Mouse (Mus musculus) bone marrow, adult 2 months (tissue): Measurements from ENCODE around the gene Dcdc2c.

Source experiments
- CTCF ChIP-seq: fragments of 200-500 bp; IDR thresholded peaks from 2 replicates; pipeline ENCODE4 v1.5.1; 2011; ENCODE audit warnings: low read length, control low read depth; ENCODE audit not compliant: control insufficient read depth, insufficient read depth
- POLR2A ChIP-seq: fragments of 200-500 bp; IDR thresholded peaks from 2 replicates; pipeline ENCODE4 v1.6.1; 2011; ENCODE audit warnings: low read depth, mild to moderate bottlenecking, control low read depth, low read length, borderline replicate concordance; ENCODE audit not compliant: control insufficient read depth

DNA sequence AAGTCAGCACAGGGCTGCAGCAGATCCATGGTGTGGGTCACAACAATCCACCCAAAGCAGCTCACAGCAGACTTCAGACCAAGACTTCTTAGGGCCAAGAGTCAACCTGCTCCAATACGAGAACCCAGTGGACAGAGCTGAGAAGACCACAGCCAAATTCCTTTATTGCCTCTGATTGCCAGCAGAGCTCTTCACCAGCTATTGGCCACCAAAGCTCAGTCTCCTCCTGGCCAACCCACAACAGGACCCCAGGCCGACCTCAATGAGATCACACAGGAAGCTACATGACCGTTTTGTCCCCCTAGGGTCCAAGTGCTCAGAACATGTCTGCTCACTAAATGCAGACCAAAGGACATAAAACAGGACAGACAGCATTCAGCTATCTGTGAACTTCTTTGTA, 45.9 kb upstream of the Dcdc2c start:
- TF ChIP-seq CTCF = no peak
- no peak for TF ChIP-seq POLR2A
